Mouse (Mus musculus) cerebellum, adult 2 months (tissue): ENCODE results near the gene Gm13290. TPM values are rescaled to one million over a fixed set of nuclear protein-coding genes. Genes with fewer than 3 reads are reported as not detected.
"Not testable (repeated sequence)": the region's sequence is repeated elsewhere in the genome, so short reads cannot be mapped to it uniquely, and the experiment has no call there.

Source experiments
- DNase-seq, 2 experiments: peaks; one replicate each; pipeline ENCODE4 v3.0.0; 2021
- H3K27ac ChIP-seq: fragments of 200-500 bp; 2 replicates; pipeline ENCODE4 v1.5.1; 2012; ENCODE audit warnings: low read length, control low read depth, inconsistent platforms; ENCODE audit not compliant: insufficient read depth
- H3K27me3 ChIP-seq: fragments of 200-500 bp; 2 replicates; pipeline ENCODE4 v1.6.1; 2012; ENCODE audit warnings: inconsistent platforms, mild to moderate bottlenecking, low read length, moderate library complexity; ENCODE audit not compliant: control insufficient read depth, insufficient read depth
- H3K4me1 ChIP-seq: fragments of 200-500 bp; 2 replicates; pipeline ENCODE4 v1.6.1; 2011; ENCODE audit warnings: low read length; ENCODE audit not compliant: control insufficient read depth, insufficient read depth
- H3K4me3 ChIP-seq: fragments of 200-500 bp; replicated peaks from 2 replicates; pipeline ENCODE3; 2011; ENCODE audit warnings: mild to moderate bottlenecking, low read depth, low read length, control low read depth; ENCODE audit not compliant: insufficient read depth
- CTCF ChIP-seq: fragments of 200-500 bp; IDR thresholded peaks from 2 replicates; pipeline ENCODE4 v1.5.1; 2011; ENCODE audit warnings: low read depth, mild to moderate bottlenecking, control low read depth, low read length, moderate library complexity, borderline replicate concordance; ENCODE audit not compliant: insufficient read depth
- WGBS: fragments of 180-500 bp; shearing (Covaris S2); methylation state at CpG from one replicate; pipeline ENCODE4 v1.1.7; 2018; 5-methylcytosine and 5-hydroxymethylcytosine counted together
- polyA plus RNA-seq: library from polyadenylated mRNA; depleted of rRNA; stranded (reverse); fragments of >200 nt; gene quantifications from 2 replicates; pipeline ENCODE4 v1.2.3, GENCODE M21; 2012

Gm13290 gene
- polyA plus RNA-seq, 1 experiment, result not detected

GRCm38 (mm10) chr4:88763384-88764018 is 10.1 kb upstream of the Gm13290 start:
- peak; percentile 60 to 73 for DNase-seq
- not testable (repeated sequence) for H3K27me3 ChIP-seq, H3K4me1 ChIP-seq, H3K4me3 ChIP-seq, H3K27ac ChIP-seq
- WGBS, result 3% methylated on average over 40 of the region's 42 CpGs
- peak; percentile 33; the same call in 1 of the 2 replicates for TF ChIP-seq CTCF

DNA sequence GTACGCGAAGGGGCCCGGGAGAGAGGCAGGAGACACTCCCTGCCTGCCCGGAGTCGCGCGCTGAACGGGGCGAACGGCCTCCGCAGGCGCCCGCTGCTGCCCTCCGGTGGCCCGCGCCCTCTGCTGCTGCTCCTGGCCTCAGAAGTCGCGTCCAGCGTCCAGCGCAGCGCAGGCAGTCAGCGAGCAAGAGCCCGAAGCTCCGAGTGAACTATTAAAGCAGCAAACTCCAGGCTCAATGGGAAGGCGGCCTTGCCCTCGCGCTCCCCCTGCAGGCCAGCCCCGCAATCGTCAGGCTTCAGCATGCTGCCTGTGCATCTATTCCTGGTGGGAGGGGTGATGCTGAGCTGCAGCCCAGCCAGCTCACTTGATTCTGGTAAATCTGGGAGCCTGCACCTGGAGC is 3.0 kb downstream of the Gm13290 start, which contains the start of gene Gm13289:
TSS of gene Gm13289 (plus strand) at position 301 of the 400 bp plus-strand sequence.
- no CpG with 5 or more reads among the region's 29 CpGs for WGBS
- H3K4me1 ChIP-seq, DNase-seq, H3K4me3 ChIP-seq, H3K27ac ChIP-seq, H3K27me3 ChIP-seq: not testable (repeated sequence)

- not testable (repeated sequence) for H3K4me1 ChIP-seq, H3K27ac ChIP-seq, H3K4me3 ChIP-seq, H3K27me3 ChIP-seq, DNase-seq
- no CpG with 5 or more reads among the region's 29 CpGs for WGBS
These were observed 5.9 kb downstream of the Gm13290 start, which contains the start of gene Gm13272 for GRCm38 (mm10) chr4:88779550-88779949. Gm13272 (plus strand) TSS chr4:88779850.

- 49% methylated on average over 16 of the region's 18 CpGs for WGBS
- H3K4me1 ChIP-seq, H3K27me3 ChIP-seq, DNase-seq, H3K27ac ChIP-seq, H3K4me3 ChIP-seq: not testable (repeated sequence)
These were observed 6.7 kb downstream of the Gm13290 start for GRCm38 (mm10) chr4:88780320-88780719.

- not testable (repeated sequence) for H3K27ac ChIP-seq, DNase-seq, H3K4me1 ChIP-seq, H3K27me3 ChIP-seq, H3K4me3 ChIP-seq
- WGBS, result 19% methylated on average over 4 of the region's 7 CpGs
These were observed 8.2 kb downstream of the Gm13290 start, which contains the start of gene Ifnz for GRCm38 (mm10) chr4:88781831-88782230. Ifnz (plus strand) TSS chr4:88782131.

DNA sequence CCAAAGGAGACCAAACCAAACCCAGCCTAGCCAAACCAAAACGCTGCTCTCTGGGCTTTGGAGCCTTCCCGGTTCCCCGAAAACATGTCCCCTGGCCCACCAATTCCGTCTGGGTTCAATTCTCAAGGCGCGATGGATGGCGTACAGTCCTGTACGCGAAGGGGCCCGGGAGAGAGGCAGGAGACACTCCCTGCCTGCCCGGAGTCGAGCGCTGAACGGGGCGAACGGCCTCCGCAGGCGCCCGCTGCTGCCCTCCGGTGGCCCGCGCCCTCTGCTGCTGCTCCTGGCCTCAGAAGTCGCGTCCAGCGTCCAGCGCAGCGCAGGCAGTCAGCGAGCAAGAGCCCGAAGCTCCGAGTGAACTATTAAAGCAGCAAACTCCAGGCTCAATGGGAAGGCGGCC is 8.7 kb downstream of the Gm13290 start:
- not testable (repeated sequence) for H3K4me3 ChIP-seq, DNase-seq

GRCm38 (mm10) chr4:88785409-88785808 is 11.8 kb downstream of the Gm13290 start, which contains the start of gene Gm13276:
Gm13276 (plus strand) TSS chr4:88785709.
- H3K4me1 ChIP-seq, DNase-seq, H3K4me3 ChIP-seq, H3K27me3 ChIP-seq, H3K27ac ChIP-seq: not testable (repeated sequence)
- WGBS, result no CpG with 5 or more reads among the region's 27 CpGs

More for the DNA sequence above, 8.7 kb downstream of the Gm13290 start:
- not testable (repeated sequence) for H3K4me1 ChIP-seq, H3K27ac ChIP-seq, H3K27me3 ChIP-seq
- WGBS, result under 1% methylated on average over 16 of the region's 31 CpGs

- H3K4me1 ChIP-seq, H3K27me3 ChIP-seq, H3K27ac ChIP-seq, H3K4me3 ChIP-seq: not testable (repeated sequence)
- DNase-seq, result peak; percentile 80
- 0% methylated on average over 3 of the region's 28 CpGs for WGBS
- peak; percentile 45 for TF ChIP-seq CTCF
These were observed 14.8 kb downstream of the Gm13290 start, which contains the start of gene Gm13277 for GRCm38 (mm10) chr4:88788402-88788801. Gm13277 (plus strand) TSS chr4:88788632.

- WGBS, result no CpG with 5 or more reads among the region's 28 CpGs
- not testable (repeated sequence) for H3K4me1 ChIP-seq, H3K27ac ChIP-seq, H3K4me3 ChIP-seq, DNase-seq, H3K27me3 ChIP-seq
These were observed 17.6 kb downstream of the Gm13290 start, which contains the start of gene Gm13278 for GRCm38 (mm10) chr4:88791250-88791649. Gm13278 (plus strand) TSS chr4:88791550.
